Mouse (Mus musculus): Measurements from ENCODE around the gene Lactb.

DNA sequence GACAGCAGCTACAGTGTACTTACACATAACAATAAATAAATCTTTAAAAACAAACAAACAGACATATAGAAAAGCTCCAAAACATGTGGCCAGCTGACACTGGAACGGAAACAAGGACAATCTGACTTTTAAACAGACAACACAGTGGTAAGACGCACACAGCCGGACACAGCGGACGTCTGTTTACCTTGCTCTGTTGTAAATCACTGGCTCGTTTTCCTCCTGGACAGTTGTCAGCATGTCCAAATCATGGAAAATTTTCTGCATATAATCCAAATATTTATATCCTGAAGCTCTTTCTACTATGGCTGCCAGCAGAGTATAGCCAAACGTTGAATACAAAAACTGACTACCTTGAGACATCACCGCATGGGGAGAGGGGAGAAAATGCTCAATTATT lies 7.8 kb downstream of the Lactb start:
- TF ChIP-seq EP300 (IDR thresholded peaks at IDR 0.05; ENCODE audit: insufficient read depth, low read depth, low read length) (no peak), CTCF (IDR thresholded peaks at IDR 0.05; ENCODE audit: low read depth, low read length) (no peak), POLR2A (IDR thresholded peaks at IDR 0.05; ENCODE audit: insufficient read depth, low read length) (no peak)
